17 mouse cellular contexts compared by ENCODE assay signal in the genomic region with DNA sequence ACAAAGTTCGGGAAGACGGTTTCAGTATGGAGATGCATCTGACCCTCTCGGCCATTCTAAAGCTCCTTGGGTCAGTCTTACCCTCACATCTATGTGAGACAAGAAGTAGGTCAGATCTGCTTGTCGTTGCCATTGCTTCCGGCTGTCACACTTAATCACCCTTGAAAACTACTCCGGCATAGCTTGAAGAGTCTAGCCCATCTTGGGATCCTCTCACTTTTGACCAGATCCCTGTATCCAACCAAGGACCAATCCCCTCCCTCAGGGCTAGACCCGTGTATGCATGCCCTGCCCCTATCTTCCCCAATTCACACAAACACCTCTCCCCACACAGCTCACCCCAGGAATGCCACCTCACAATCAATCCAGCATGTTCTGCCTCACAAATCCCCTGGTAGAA.
DNase-seq lines count a peak whose midpoint lies in the region; ATAC-seq and TF ChIP-seq lines count a peak whose summit lies in the region.
"Had no signal": no experiment of that assay in that cellular context is flagged by ENCODE, and none has a peak within 500 bp of the region (broad histone marks: within the 10 kb centered on the region; RNA-seq: fewer than 3 reads in every experiment).

No protein-coding gene starts in this region.

- H3K27me3 ChIP-seq in embryonic facial prominence, embryonic 13.5 days, result no peaks in the 10 kb centered on the region
- H3K27me3 ChIP-seq in embryonic facial prominence, embryonic 10.5 days (replicated peaks; ENCODE audit: low read depth, poor library complexity, severe bottlenecking), result no peaks in the 10 kb centered on the region
- H3K27me3 ChIP-seq: CH12.LX; embryonic facial prominence, embryonic 12.5 days; embryonic facial prominence, embryonic 15.5 days; forebrain, embryonic 12.5 days; Patski had no signal

- TF ChIP-seq CTCF in layer of hippocampus, adult 2 months (conservative IDR thresholded peaks at IDR 0.05), result no peak

- no peak for DNase-seq in embryonic facial prominence, embryonic 10.5 days (ENCODE audit: low spot score)
- DNase-seq in gastrocnemius, postnatal 25 days, result peak; percentile 3
- DNase-seq in gastrocnemius, postnatal 10 days, result no peak
- no peak for DNase-seq in layer of hippocampus, adult 2 months (ENCODE audit: low spot score in 2 of 2)
- DNase-seq in layer of hippocampus, adult 18-20 months (ENCODE audit: low spot score in 2 of 2), result no peak
- no peak for DNase-seq in kidney, adult 11 months

- no peak overlapping the region for H3K27ac ChIP-seq in embryonic facial prominence, embryonic 13.5 days
- no peak overlapping the region for H3K27ac ChIP-seq in embryonic facial prominence, embryonic 10.5 days (replicated peaks)
- peak overlapping the region; percentile 69; the same call in 1 of the 2 replicates for H3K27ac ChIP-seq in layer of hippocampus, adult 2 months
- H3K27ac ChIP-seq: embryonic facial prominence, embryonic 12.5 days; embryonic facial prominence, embryonic 15.5 days; forebrain, embryonic 10.5 days; forebrain, embryonic 12.5 days had no signal

- no peaks in the 10 kb centered on the region for H3K9me3 ChIP-seq in embryonic facial prominence, embryonic 13.5 days
- no peaks in the 10 kb centered on the region for H3K9me3 ChIP-seq in embryonic facial prominence, embryonic 10.5 days
- H3K9me3 ChIP-seq: embryonic facial prominence, embryonic 12.5 days; embryonic facial prominence, embryonic 15.5 days; forebrain, embryonic 10.5 days; forebrain, embryonic 12.5 days; G1E had no signal

- H3K9ac ChIP-seq in embryonic facial prominence, embryonic 13.5 days, result no peak overlapping the region
- H3K9ac ChIP-seq: embryonic facial prominence, embryonic 12.5 days; embryonic facial prominence, embryonic 15.5 days; forebrain, embryonic 12.5 days had no signal

- H3K4me2 ChIP-seq in embryonic facial prominence, embryonic 13.5 days, result no peak overlapping the region
- H3K4me2 ChIP-seq: embryonic facial prominence, embryonic 12.5 days; embryonic facial prominence, embryonic 15.5 days; forebrain, embryonic 12.5 days had no signal

- 0 out of 2 replicates have a peak, but pooled peaks have one; percentile 32 for ATAC-seq in embryonic facial prominence, embryonic 13.5 days (ENCODE audit: insufficient number of reproducible peaks, insufficient read depth, low FRiP score, low TSS enrichment, low read depth)
- ATAC-seq: activated CD4-positive, CD25-positive, alpha-beta regulatory T cell, adult 4 months; CD4-positive, CD25-positive, alpha-beta regulatory T cell, adult 4 months had no signal

- H3K36me3 ChIP-seq in embryonic facial prominence, embryonic 13.5 days, result no peaks in the 10 kb centered on the region
- H3K36me3 ChIP-seq in embryonic facial prominence, embryonic 10.5 days (replicated peaks), result no peaks in the 10 kb centered on the region
- H3K36me3 ChIP-seq: embryonic facial prominence, embryonic 12.5 days; embryonic facial prominence, embryonic 15.5 days; forebrain, embryonic 10.5 days; forebrain, embryonic 12.5 days; G1E had no signal

- H3K4me1 ChIP-seq in embryonic facial prominence, embryonic 13.5 days, result no peaks in the 10 kb centered on the region
- no peaks in the 10 kb centered on the region for H3K4me1 ChIP-seq in embryonic facial prominence, embryonic 10.5 days
- H3K4me1 ChIP-seq: embryonic facial prominence, embryonic 12.5 days; embryonic facial prominence, embryonic 15.5 days; forebrain, embryonic 10.5 days; forebrain, embryonic 12.5 days had no signal

- 85% methylated on average over 7 of the region's 7 CpGs for WGBS in embryonic facial prominence, embryonic 13.5 days
- 91% methylated on average over 7 of the region's 7 CpGs for WGBS in embryonic facial prominence, embryonic 10.5 days

- no peak overlapping the region for H3K4me3 ChIP-seq in embryonic facial prominence, embryonic 13.5 days
- H3K4me3 ChIP-seq in embryonic facial prominence, embryonic 10.5 days, result no peak overlapping the region
- H3K4me3 ChIP-seq in layer of hippocampus, adult 2 months, result no peak overlapping the region
- H3K4me3 ChIP-seq: embryonic facial prominence, embryonic 12.5 days; embryonic facial prominence, embryonic 15.5 days; erythroblast, embryonic 14.5 days; forebrain, embryonic 10.5 days; forebrain, embryonic 12.5 days had no signal
